Mouse (Mus musculus) stomach, postnatal 0 days (tissue): ENCODE results near the gene Carhsp1.

Experiments
- CTCF ChIP-seq: IDR thresholded peaks from 2 replicates; pipeline ENCODE4 v1.5.1; 2016; ENCODE audit warnings: antibody characterized with exemption, low read depth, mild to moderate bottlenecking, moderate library complexity
- EP300 ChIP-seq: optimal IDR thresholded peaks from 2 replicates; pipeline ENCODE3; 2016; ENCODE audit warnings: antibody characterized with exemption

- TF ChIP-seq CTCF (no peak), EP300 (no peak)
These were observed 8.9 kb downstream of the Carhsp1 start for GRCm38 (mm10) chr16:8663022-8663421.
